Mouse (Mus musculus) E14TG2a.4 (cell line): Measurements from ENCODE around the gene Gata2.

ENCODE experiments used
- CTCF ChIP-seq: conservative IDR thresholded peaks from 2 replicates; pipeline ENCODE4 v1.5.1; 2014; ENCODE audit warnings: low read length
- POU5F1 ChIP-seq: IDR thresholded peaks from 2 replicates; pipeline ENCODE4 v1.6.1; 2014; ENCODE audit warnings: low read length, borderline replicate concordance

- TF ChIP-seq CTCF, result no peak
- TF ChIP-seq POU5F1, result no peak
Observed at GRCm38 (mm10) chr6:88199718-88200692, 6.3 kb downstream of the Gata2 start.
